Mouse (Mus musculus) A20 (cell line): Measurements from ENCODE around the gene Nrl.
A peak's percentile ranks its signal among the peaks of the same experiment; 100 is the strongest.

ENCODE experiments used
- DNase-seq: peaks from one replicate; pipeline ENCODE4 v3.0.0-alpha.2; 2011; ENCODE audit warnings: low read depth, low spot score

Gene Nrl

GRCm38 (mm10) chr14:55524785-55525184 lies at the start of gene Nrl:
Nrl (minus strand) TSS chr14:55524981.
- no peak for DNase-seq

GRCm38 (mm10) chr14:55571760-55572159 lies 47.0 kb upstream of the Nrl start:
- no peak for DNase-seq

GRCm38 (mm10) chr14:55570588-55570987 lies 45.8 kb upstream of the Nrl start:
- DNase-seq = no peak

GRCm38 (mm10) chr14:55567496-55567895 lies 42.7 kb upstream of the Nrl start:
- no peak for DNase-seq

DNA sequence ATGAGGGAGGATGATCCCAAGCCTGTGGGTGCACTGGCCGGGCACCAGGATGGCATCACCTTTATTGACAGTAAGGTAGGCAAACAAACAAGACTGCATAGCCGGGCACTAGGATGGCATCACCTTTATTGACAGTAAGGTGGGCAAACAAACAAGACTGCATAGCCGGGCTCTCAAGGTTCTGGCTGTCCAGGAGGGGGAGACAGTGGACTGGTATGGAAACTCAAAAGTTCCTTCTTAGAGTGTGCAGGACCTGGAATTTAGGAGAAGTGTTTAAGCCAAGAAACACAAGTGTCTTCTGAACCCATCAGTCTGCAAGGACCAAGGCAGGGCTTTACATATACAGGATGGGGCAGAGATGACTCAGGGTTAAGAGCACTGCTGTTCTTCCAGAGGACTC lies 41.0 kb upstream of the Nrl start:
- DNase-seq = no peak

DNA sequence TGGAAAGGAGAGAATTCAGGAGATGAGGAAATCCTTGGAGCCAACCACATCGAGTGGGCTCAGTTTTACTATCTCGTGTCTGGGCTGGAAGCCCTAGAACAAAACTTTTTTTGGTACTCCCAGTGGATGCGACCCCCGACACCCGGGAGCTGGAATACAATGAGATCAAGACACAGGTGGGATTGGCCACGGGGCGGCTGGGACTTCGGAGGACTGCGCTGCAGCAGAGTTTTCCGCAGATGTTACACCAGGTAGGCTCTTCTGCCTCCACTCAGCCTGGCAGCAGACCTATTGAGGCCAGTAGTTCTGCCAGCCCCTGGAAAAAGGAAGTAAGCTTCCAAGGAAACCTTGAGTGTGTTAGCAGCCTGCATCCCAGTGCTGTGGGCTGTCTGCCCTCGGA lies 38.5 kb upstream of the Nrl start:
- no peak for DNase-seq

- no peak for DNase-seq
These were observed 37.1 kb upstream of the Nrl start for GRCm38 (mm10) chr14:55561860-55562259.

DNA sequence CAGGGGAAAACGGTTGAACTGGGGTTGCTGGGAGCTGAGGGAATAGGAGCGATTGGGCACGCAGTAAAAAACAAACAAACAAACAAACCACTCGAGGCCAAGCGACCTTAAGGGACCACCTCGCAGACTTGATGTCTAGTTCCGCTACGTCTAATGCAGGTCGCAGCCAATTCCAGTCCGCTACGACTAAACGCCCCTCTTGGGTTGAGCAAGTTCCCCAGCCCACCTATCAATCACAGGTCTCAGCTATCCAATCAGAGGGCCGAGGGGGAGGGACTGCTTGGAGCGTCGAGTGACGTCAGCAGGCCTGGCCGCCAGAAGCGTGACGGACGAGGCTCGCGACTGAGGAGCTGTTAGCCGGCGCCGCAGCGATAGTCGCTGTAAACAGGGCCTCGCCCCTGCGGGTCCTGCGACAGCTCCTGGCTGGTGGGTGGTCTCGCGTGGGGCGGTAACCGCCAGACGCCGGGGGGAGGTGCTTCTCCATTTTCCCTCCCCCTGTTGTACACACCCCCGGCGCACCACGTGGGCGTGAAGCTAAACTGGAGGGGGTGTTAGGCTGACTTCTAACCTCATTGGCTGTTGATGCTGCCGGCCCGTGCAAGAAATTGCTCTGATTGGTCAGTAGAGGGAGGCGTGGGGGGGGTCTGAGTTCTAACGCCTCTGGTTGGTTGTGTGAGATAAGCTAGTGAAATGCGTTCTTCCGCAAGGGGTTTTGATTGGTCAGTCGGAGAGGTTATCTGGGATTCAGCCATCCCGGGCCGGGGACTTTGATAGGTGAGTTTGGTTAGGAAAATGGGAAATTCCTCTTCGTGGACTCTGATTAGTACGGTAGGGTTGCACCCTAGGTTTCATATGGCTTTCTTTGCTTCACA lies 35.7 kb upstream of the Nrl start, which contains the start of gene A730061H03Rik:
A730061H03Rik (minus strand) TSS at position 205 of the 872 bp plus-strand sequence.
- DNase-seq = peak; percentile 100

GRCm38 (mm10) chr14:55559799-55560201 lies 35.0 kb upstream of the Nrl start, which contains the start of gene Dcaf11:
Dcaf11 (plus strand) TSS chr14:55560006.
- peak; percentile 97 for DNase-seq

DNA sequence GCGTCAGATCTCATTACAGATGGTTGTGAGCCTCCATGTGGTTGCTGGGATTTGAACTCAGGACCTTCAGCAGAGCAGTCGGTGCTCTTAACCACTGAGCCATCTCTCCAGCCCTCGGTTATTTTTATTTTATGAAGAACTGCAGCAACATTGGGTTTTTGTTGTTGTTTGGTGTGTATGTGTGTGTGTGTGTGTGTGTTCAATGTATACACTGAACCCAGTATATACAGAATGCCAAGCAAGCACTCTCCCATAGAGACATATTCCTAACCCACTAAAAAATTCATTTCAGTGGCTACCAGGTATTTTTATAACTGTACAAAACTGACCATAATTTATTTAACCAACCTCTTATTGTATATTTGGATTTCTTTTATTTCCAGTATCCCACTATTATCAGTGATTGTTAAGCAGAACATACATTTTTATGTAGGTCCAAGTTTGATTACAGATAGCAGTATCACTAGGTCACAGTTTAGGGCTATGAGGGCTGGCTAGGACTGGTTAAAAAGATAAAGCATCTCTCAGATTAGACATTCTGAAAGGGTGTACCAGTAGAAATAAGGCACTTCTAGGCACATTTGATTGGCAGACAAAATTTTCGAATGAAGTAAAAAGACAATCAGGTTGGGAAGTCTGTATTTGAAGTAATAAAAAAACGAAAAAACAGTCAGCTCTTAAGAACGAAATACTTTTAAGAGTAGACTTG lies 34.1 kb upstream of the Nrl start:
- DNase-seq = peak; percentile 52

- peak; percentile 59 for DNase-seq
These were observed 32.8 kb upstream of the Nrl start for GRCm38 (mm10) chr14:55557587-55557986.

GRCm38 (mm10) chr14:55557003-55557402 lies 32.2 kb upstream of the Nrl start:
- peak; percentile 94 for DNase-seq

GRCm38 (mm10) chr14:55555788-55556187 lies 31.0 kb upstream of the Nrl start:
- no peak for DNase-seq

- no peak for DNase-seq
These were observed 29.9 kb upstream of the Nrl start for GRCm38 (mm10) chr14:55554635-55555034.

- no peak for DNase-seq
These were observed 27.0 kb upstream of the Nrl start for GRCm38 (mm10) chr14:55551794-55552193.

- no peak for DNase-seq
These were observed 26.6 kb upstream of the Nrl start for GRCm38 (mm10) chr14:55551347-55551746.

- no peak for DNase-seq
These were observed 25.4 kb upstream of the Nrl start for GRCm38 (mm10) chr14:55550191-55550590.

DNA sequence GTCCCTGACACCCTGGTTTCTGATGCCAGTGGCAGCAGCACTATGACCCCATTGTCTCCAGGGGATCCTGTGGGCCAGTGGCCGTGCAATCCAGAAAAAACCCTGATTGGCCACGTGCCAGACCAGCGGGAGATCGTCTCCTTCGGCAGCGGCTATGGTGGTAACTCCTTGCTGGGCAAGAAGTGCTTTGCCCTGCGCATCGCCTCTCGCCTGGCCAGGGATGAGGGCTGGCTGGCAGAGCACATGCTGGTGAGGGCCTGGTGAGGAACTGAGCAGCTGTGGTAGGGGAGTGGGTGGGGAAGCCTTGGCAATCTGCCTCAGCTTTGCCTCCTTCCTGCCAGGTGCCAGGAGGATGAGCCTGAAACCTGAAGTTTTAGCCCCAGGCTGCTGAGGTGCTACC lies 19.6 kb upstream of the Nrl start:
- peak; percentile 17 for DNase-seq

- DNase-seq = no peak
These were observed 17.5 kb upstream of the Nrl start for GRCm38 (mm10) chr14:55542268-55542667.

DNA sequence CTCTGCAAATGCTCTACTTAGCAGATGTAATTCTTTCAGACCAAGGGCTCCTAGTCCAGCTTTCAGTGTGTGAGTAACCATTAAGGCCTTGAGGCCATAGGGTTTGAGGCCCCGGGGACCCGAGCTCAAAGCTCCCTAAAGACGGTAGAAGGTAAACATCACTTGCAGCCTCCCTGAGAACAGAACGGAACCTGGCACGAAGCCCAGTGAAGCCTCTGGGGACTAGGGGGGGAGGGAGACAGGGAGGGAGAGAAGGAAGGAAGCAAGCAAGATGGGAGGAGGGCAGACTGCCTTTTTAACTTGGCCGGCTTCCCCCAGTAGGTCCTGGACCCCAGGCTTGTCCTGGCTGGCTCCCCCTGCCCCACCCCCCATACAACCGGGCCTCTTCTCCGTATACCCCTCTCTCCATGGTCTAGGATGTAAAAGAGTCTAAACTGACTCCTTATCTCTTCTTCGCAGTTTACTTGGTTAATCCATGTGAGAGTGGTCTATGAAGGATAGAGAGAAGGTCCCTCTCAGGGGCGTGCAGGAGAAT lies 16.1 kb upstream of the Nrl start:
- DNase-seq = peak; percentile 79

- DNase-seq = peak; percentile 96
These were observed 15.4 kb upstream of the Nrl start, which contains the start of gene Pck2 for GRCm38 (mm10) chr14:55540067-55540786. Pck2 (plus strand) TSS chr14:55540266.
